Mouse (Mus musculus): Measurements from ENCODE around the gene Bach2. TPM values are rescaled to one million over a fixed set of nuclear protein-coding genes. Genes with fewer than 3 reads are reported as not detected.

Gene Bach2
- polyA plus RNA-seq, 1 experiment from 2014 or later, result 2.4 TPM

DNA sequence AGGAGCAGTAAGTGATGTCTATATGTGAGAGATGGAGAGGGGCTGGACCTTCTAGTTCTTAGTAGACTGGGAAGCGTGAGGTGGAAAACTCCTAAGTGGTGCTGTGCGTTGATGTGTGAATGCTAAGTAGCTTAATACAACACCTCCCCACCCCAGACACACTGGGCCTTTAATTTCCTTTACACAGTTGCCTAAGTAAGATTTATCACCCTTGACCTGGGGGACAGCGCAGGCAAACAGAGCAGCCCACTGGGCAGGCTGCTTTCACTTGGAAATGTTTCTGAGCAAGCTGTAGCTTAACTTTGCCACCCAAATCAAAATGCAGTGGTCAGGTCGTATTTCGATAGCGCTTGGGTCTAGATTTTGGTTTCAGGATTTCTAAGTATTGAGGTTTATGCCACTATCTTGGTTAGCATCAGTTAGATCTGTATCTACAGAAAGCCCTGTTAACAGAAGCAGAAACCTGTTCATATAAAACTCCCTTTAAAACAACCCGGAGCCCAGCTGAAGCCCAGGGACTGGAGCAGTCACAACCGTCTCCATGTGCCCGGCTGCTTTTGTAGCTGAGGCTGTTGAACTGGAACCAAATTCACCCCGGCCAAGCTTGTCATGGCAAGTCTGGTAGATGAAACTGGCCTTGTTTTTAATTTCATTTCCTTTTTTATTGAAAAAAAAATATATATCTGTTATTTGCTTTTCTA lies 19.0 kb upstream of the Bach2 start:
- Histone ChIP-seq H3K9ac (ENCODE audit: low read depth, low read length) (no peak overlapping the region), H3K4me1 (ENCODE audit: control insufficient read depth, insufficient read depth, low read length) (no peaks in the 10 kb centered on the region), H3K27me3 (replicated peaks; ENCODE audit: control insufficient read depth, insufficient read depth, low read length) (no peaks in the 10 kb centered on the region), H3K36me3 (ENCODE audit: control insufficient read depth, insufficient read depth, low read length) (no peaks in the 10 kb centered on the region), H3K9me3 (ENCODE audit: control insufficient read depth, low read length) (no peaks in the 10 kb centered on the region), H3K4me2 (ENCODE audit: low read depth, low read length) (no peak overlapping the region), H3K27ac (ENCODE audit: low read length) (no peak overlapping the region), H3K4me3 (ENCODE audit: low read length) (no peak overlapping the region)
- no peak for ATAC-seq
- 63% methylated on average over 10 of the region's 10 CpGs for WGBS

DNA sequence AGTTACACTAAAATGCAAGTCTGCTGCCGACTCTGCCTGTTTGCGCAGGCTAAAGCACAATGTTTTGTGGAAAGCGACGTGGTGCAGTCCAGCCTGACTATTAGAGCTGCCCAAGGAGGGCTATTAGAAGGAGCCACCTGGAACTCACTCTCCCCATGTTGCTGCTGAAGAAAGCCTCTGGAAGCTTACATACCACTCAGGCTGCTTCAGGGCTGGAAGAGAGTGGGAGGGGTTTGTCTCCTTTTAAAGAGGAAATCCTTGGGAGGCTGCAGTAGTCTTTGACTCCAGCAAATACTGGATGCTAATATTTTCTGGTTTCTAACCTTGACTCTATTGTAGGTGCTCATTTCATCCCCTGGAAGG lies 18.5 kb upstream of the Bach2 start:
- no peak overlapping the region for H3K4me2 ChIP-seq (ENCODE audit: low read depth, low read length)
- H3K9me3 ChIP-seq (ENCODE audit: control insufficient read depth, low read length), result no peaks in the 10 kb centered on the region
- no peak overlapping the region for H3K27ac ChIP-seq (ENCODE audit: low read length)
- no peak overlapping the region for H3K4me3 ChIP-seq (ENCODE audit: low read length)
- H3K9ac ChIP-seq (ENCODE audit: low read depth, low read length), result no peak overlapping the region
- ATAC-seq, result no peak
- H3K36me3 ChIP-seq (ENCODE audit: control insufficient read depth, insufficient read depth, low read length), result no peaks in the 10 kb centered on the region
- H3K27me3 ChIP-seq (replicated peaks; ENCODE audit: control insufficient read depth, insufficient read depth, low read length), result no peaks in the 10 kb centered on the region
- no peaks in the 10 kb centered on the region for H3K4me1 ChIP-seq (ENCODE audit: control insufficient read depth, insufficient read depth, low read length)
- WGBS, result 60% methylated on average over 4 of the region's 4 CpGs

DNA sequence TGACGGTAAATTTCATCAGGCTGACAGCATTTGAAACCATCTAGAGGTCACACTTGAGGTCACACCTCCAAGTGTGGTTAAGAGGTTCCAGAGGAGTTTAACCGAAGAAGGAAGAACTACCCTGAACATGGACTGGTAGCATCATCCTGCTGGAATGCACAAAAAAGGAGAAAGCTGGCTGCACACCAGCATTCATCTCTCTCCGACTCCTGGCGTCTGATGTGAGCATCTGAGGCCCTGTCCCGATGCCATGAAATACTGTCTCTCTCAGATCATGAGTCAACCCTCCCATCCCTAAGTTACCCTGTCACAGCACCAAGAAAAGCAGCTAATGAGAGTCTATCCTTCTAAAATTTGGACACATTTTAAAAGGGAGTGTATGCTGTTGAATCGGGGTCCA lies 17.6 kb upstream of the Bach2 start:
- Histone ChIP-seq H3K4me1 (ENCODE audit: control insufficient read depth, insufficient read depth, low read length) (no peaks in the 10 kb centered on the region), H3K27ac (ENCODE audit: low read length) (no peak overlapping the region), H3K27me3 (replicated peaks; ENCODE audit: control insufficient read depth, insufficient read depth, low read length) (no peaks in the 10 kb centered on the region), H3K4me2 (ENCODE audit: low read depth, low read length) (no peak overlapping the region), H3K36me3 (ENCODE audit: control insufficient read depth, insufficient read depth, low read length) (no peaks in the 10 kb centered on the region), H3K4me3 (ENCODE audit: low read length) (no peak overlapping the region), H3K9ac (ENCODE audit: low read depth, low read length) (no peak overlapping the region), H3K9me3 (ENCODE audit: control insufficient read depth, low read length) (no peaks in the 10 kb centered on the region)
- 52% methylated on average over 6 of the region's 6 CpGs for WGBS
- ATAC-seq, result no peak

DNA sequence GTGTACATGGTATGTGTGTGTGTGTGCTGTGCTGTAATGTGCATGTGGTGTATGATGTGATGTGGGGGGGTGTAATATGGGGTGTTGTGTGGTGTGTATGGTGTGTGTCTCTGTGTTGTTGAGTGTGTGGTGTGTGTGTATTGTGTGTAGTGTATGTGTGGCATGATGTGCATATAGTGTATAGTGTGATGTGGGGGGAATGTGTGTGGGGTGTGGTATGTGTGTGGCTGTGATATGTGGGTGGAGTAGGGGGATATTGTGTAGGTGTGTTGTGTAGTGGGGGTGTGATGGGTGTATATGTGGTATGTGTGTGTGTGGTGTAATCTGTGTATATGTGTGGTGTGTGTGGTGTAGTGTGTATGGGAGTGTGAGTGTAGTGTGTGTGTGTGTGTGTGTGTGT lies 15.0 kb upstream of the Bach2 start:
- no peak overlapping the region for H3K4me2 ChIP-seq (ENCODE audit: low read depth, low read length)
- H3K4me1 ChIP-seq (ENCODE audit: control insufficient read depth, insufficient read depth, low read length), result no peaks in the 10 kb centered on the region
- H3K36me3 ChIP-seq (ENCODE audit: control insufficient read depth, insufficient read depth, low read length), result no peaks in the 10 kb centered on the region
- no peaks in the 10 kb centered on the region for H3K9me3 ChIP-seq (ENCODE audit: control insufficient read depth, low read length)
- no peak overlapping the region for H3K9ac ChIP-seq (ENCODE audit: low read depth, low read length)
- ATAC-seq, result no peak
- no peak overlapping the region for H3K27ac ChIP-seq (ENCODE audit: low read length)
- no peaks in the 10 kb centered on the region for H3K27me3 ChIP-seq (replicated peaks; ENCODE audit: control insufficient read depth, insufficient read depth, low read length)
- no peak overlapping the region for H3K4me3 ChIP-seq (ENCODE audit: low read length)

DNA sequence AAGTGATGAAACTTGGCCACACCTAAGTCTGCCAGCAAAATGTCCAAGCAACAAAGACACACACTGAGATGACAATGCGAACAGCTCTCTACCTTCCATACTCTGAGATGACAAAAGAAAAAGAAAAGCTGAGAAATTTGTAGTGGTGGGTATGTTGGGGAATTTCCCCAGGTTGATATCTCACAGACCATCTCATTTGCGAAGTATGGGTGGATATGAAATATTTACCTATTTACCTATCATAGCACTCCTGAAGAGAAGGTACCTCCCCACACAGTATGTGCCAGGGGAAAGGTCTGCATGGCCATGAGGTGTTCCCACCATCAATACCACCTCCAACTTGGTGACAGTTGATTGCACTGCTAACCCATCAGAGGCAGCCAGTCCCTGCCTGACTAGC lies 13.4 kb upstream of the Bach2 start:
- H3K4me3 ChIP-seq (ENCODE audit: low read length), result no peak overlapping the region
- no peaks in the 10 kb centered on the region for H3K4me1 ChIP-seq (ENCODE audit: control insufficient read depth, insufficient read depth, low read length)
- no peaks in the 10 kb centered on the region for H3K27me3 ChIP-seq (replicated peaks; ENCODE audit: control insufficient read depth, insufficient read depth, low read length)
- H3K9me3 ChIP-seq (ENCODE audit: control insufficient read depth, low read length), result no peaks in the 10 kb centered on the region
- no peaks in the 10 kb centered on the region for H3K36me3 ChIP-seq (ENCODE audit: control insufficient read depth, insufficient read depth, low read length)
- no peak overlapping the region for H3K4me2 ChIP-seq (ENCODE audit: low read depth, low read length)
- H3K9ac ChIP-seq (ENCODE audit: low read depth, low read length), result no peak overlapping the region
- no peak for ATAC-seq
- 95% methylated on average over 2 of the region's 2 CpGs for WGBS
- H3K27ac ChIP-seq (ENCODE audit: low read length), result no peak overlapping the region

DNA sequence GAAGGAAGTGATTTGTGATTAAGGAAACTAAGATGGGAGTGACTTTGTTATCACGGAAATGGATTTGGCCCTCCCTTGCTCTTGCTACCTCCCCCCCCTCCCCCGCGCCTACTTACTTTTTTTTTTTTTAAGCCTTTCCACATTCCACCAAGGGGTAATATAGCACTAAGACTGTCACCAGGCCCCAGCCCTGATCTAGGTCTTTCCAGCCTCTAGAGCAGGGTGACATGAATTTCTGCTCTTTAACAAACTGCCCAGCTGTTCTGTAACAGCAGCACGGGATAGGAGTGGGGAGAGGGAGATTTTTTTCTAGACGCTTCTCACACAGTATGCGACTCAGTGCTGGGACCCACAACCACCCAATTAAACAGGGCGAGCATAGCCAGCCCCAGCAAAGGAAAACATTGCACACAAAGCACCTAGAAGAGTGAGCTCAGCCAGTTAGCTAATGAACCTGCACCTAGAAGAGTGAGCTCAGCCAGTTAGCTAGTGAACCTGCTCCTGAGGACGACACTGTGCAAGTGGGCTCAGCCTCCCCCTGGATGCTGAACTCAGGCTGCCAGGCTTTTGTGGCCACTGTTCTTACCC lies 10.5 kb upstream of the Bach2 start:
- Histone ChIP-seq H3K27me3 (replicated peaks; ENCODE audit: control insufficient read depth, insufficient read depth, low read length) (no peaks in the 10 kb centered on the region), H3K9me3 (ENCODE audit: control insufficient read depth, low read length) (no peaks in the 10 kb centered on the region), H3K4me2 (ENCODE audit: low read depth, low read length) (no peak overlapping the region), H3K4me3 (ENCODE audit: low read length) (no peak overlapping the region), H3K36me3 (ENCODE audit: control insufficient read depth, insufficient read depth, low read length) (no peaks in the 10 kb centered on the region), H3K9ac (ENCODE audit: low read depth, low read length) (no peak overlapping the region), H3K4me1 (ENCODE audit: control insufficient read depth, insufficient read depth, low read length) (no peaks in the 10 kb centered on the region), H3K27ac (ENCODE audit: low read length) (no peak overlapping the region)
- WGBS, result 64% methylated on average over 8 of the region's 8 CpGs
- no peak for ATAC-seq

DNA sequence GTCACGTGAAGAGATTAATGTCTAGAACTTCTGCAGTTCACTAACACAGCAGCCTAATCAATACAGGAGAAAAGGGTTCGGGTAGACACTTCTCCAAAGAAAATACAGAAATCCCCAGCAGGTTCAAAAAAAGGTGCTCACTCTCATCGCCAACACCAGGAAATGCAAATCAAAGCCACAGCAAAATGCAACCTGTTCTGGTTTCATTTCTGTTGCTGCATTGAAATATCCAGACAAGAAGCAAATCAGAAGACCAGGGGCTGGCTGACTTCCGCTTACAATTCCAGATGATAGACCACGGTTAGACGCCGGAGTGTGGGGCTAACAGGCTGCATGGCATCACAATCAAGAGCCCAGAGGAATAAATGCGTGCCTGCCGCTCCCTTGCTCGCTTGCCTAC lies 9.3 kb upstream of the Bach2 start:
- no peak overlapping the region for H3K4me2 ChIP-seq (ENCODE audit: low read depth, low read length)
- H3K9ac ChIP-seq (ENCODE audit: low read depth, low read length), result no peak overlapping the region
- no peaks in the 10 kb centered on the region for H3K36me3 ChIP-seq (ENCODE audit: control insufficient read depth, insufficient read depth, low read length)
- no peaks in the 10 kb centered on the region for H3K27me3 ChIP-seq (replicated peaks; ENCODE audit: control insufficient read depth, insufficient read depth, low read length)
- no peak overlapping the region for H3K27ac ChIP-seq (ENCODE audit: low read length)
- 87% methylated on average over 10 of the region's 10 CpGs for WGBS
- H3K4me3 ChIP-seq (ENCODE audit: low read length), result no peak overlapping the region
- no peak for ATAC-seq
- H3K4me1 ChIP-seq (ENCODE audit: control insufficient read depth, insufficient read depth, low read length), result no peaks in the 10 kb centered on the region
- H3K9me3 ChIP-seq (ENCODE audit: control insufficient read depth, low read length), result no peaks in the 10 kb centered on the region

DNA sequence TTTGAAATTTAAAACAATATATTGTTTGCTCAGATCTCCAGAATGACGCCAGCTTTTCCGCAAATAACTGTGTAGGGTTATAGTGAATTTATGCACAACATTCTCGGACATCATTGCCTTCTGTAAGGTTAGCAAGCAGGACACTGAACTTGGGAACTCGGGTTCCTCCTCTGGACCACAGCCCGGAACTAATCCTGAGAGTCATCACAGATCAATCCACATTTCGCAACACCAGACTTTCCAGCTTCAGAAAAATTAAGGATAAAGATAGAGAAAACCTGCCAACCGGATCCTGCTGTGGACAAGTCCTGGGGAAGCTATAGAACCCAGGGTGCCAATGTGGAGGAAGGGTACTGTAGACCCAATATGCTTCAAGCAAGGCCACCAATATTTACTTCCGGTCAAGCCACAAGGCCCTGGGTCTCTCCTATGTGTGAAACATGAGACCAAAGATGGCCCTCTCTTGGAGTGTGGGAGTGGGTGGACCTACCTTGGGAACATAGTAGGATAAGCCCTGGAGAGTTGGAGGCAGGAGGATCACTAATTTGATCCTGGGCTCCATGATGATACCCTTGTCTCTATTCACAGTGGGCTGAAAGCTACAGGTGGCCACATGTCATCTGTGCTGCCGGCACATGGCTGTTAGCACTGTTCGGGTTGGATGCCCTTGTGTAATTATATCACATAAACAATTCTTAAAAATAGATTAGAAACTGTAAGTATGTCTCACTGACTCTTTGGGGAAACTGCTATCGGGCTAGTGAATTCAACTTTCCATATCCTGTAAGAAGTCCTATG lies 7.1 kb upstream of the Bach2 start:
- ATAC-seq, result no peak
- WGBS, result 82% methylated on average over 11 of the region's 11 CpGs

DNA sequence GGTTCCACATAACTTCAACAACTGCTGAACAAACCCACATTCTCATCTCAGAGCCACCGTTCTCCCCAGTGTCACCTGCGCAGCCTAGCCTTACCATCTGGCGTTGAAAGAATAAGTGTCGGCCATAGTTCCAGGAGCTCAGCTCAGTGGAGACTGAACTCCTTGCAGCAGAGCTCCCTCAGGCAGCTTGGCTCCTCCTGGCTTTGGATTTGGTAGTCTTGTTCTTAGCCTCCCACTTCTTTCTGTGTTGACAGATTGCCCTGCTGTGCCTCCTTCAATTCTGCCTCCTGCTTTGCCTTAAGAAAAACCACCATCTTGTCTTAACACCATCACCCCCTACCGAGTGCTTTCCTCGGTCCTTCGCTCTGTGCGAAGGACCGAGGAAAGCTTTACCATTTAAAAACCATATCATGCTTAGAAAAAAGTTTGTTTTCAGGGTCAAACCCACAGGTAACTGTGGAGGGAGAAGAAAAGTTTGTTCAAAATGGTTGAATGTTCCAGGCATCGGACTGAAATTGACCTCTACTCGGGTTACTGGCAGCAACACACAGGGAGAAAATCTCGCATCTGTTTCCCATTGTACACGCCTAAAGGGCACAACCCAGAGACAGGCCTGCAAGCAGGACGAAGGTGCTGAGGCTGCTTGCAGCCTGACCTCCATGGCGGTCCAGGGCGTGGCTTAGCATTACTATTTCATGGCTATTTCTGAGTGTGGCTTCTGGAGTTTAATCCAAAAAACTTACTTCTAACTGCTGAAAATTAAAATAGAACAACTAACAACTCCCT lies 2.5 kb upstream of the Bach2 start:
- H3K36me3 ChIP-seq (ENCODE audit: control insufficient read depth, insufficient read depth, low read length), result no peaks in the 10 kb centered on the region
- H3K4me2 ChIP-seq (ENCODE audit: low read depth, low read length), result no peak overlapping the region
- H3K9ac ChIP-seq (ENCODE audit: low read depth, low read length), result no peak overlapping the region
- H3K4me1 ChIP-seq (ENCODE audit: control insufficient read depth, insufficient read depth, low read length), result peaks cover 7% of the 10 kb centered on the region
- ATAC-seq, result no peak
- no peak overlapping the region for H3K4me3 ChIP-seq (ENCODE audit: low read length)
- H3K27me3 ChIP-seq (replicated peaks; ENCODE audit: control insufficient read depth, insufficient read depth, low read length), result peaks cover 7% of the 10 kb centered on the region; the same call in 1 of the 2 replicates
- no peak overlapping the region for H3K27ac ChIP-seq (ENCODE audit: low read length)
- H3K9me3 ChIP-seq (ENCODE audit: control insufficient read depth, low read length), result no peaks in the 10 kb centered on the region
- 78% methylated on average over 16 of the region's 16 CpGs for WGBS

More for the DNA sequence above, 7.1 kb upstream of the Bach2 start:
- no peak overlapping the region for H3K4me2 ChIP-seq (ENCODE audit: low read depth, low read length)
- H3K27me3 ChIP-seq (replicated peaks; ENCODE audit: control insufficient read depth, insufficient read depth, low read length), result no peaks in the 10 kb centered on the region
- no peaks in the 10 kb centered on the region for H3K36me3 ChIP-seq (ENCODE audit: control insufficient read depth, insufficient read depth, low read length)
- no peaks in the 10 kb centered on the region for H3K4me1 ChIP-seq (ENCODE audit: control insufficient read depth, insufficient read depth, low read length)
- H3K27ac ChIP-seq (ENCODE audit: low read length), result no peak overlapping the region
- H3K4me3 ChIP-seq (ENCODE audit: low read length), result no peak overlapping the region
- H3K9me3 ChIP-seq (ENCODE audit: control insufficient read depth, low read length), result no peaks in the 10 kb centered on the region
- H3K9ac ChIP-seq (ENCODE audit: low read depth, low read length), result no peak overlapping the region
